Mouse (Mus musculus): Measurements from ENCODE around the gene Mfsd7a.

GRCm38 (mm10) chr5:108452422-108452821 is 3.7 kb upstream of the Mfsd7a start:
- TF ChIP-seq CTCF (IDR thresholded peaks at IDR 0.05), result no peak
- no peak for TF ChIP-seq EP300 (IDR thresholded peaks at IDR 0.05)

Data from lung, postnatal 0 days (tissue).